Mouse (Mus musculus) olfactory bulb, adult 2 months (tissue): ENCODE measurements around the gene B3gnt2.

Experiments
- CTCF ChIP-seq: fragments of 200-500 bp; IDR thresholded peaks from 2 replicates; pipeline ENCODE4 v1.5.1; 2012; ENCODE audit warnings: low read depth, mild to moderate bottlenecking, low read length, moderate library complexity; ENCODE audit not compliant: insufficient read depth
- POLR2A ChIP-seq: fragments of 200-500 bp; IDR thresholded peaks from 2 replicates; pipeline ENCODE4 v1.6.1; 2012; ENCODE audit warnings: mild to moderate bottlenecking, low read depth, low read length, moderate library complexity; ENCODE audit not compliant: insufficient read depth

- TF ChIP-seq CTCF (no peak), POLR2A (no peak)
Observed at GRCm38 (mm10) chr11:22799987-22800424, 60.8 kb downstream of the B3gnt2 start.
